In genomic region chr3:20661883-20662282, GRCm38 (mm10) we compare ENCODE assay signal across 9 mouse cellular contexts.
DNase-seq lines count a peak whose midpoint lies in the region; ATAC-seq and TF ChIP-seq lines count a peak whose summit lies in the region.
"Had no signal": no experiment of that assay in that cellular context is flagged by ENCODE, and none has a peak within 500 bp of the region (broad histone marks: within the 10 kb centered on the region; RNA-seq: fewer than 3 reads in every experiment).

No protein-coding gene starts in this region.

- peak; percentile 46; the same call in 1 of the 2 replicates for ATAC-seq in midbrain, embryonic 11.5 days (ENCODE audit: low FRiP score)
- peak; percentile 85 for ATAC-seq in hindbrain, embryonic 16.5 days
- ATAC-seq: Patski had no signal

- H3K4me2 ChIP-seq in midbrain, embryonic 11.5 days: no peak overlapping the region
- H3K4me2 ChIP-seq in hindbrain, embryonic 16.5 days (ENCODE audit: low read length): no peak overlapping the region

- H3K4me3 ChIP-seq in midbrain, embryonic 11.5 days (ENCODE audit: low read depth, low read length): no peak overlapping the region
- H3K4me3 ChIP-seq in midbrain, embryonic 10.5 days: no peak overlapping the region
- no peak overlapping the region for H3K4me3 ChIP-seq in gastrocnemius, adult 2 months
- no peak overlapping the region for H3K4me3 ChIP-seq in hindbrain, embryonic 16.5 days (ENCODE audit: low read length)

- H3K4me1 ChIP-seq in midbrain, embryonic 11.5 days (ENCODE audit: control insufficient read depth, insufficient read depth, low read length): no peaks in the 10 kb centered on the region
- 0 out of 2 replicates have a peak, but pooled peaks cover 4% of the 10 kb centered on the region for H3K4me1 ChIP-seq in midbrain, embryonic 10.5 days
- H3K4me1 ChIP-seq in hindbrain, embryonic 16.5 days (ENCODE audit: control insufficient read depth, insufficient read depth, low read depth, low read length): no peaks in the 10 kb centered on the region

- H3K27ac ChIP-seq in midbrain, embryonic 11.5 days (ENCODE audit: low read depth, low read length): no peak overlapping the region
- no peak overlapping the region for H3K27ac ChIP-seq in midbrain, embryonic 10.5 days (replicated peaks)
- peak overlapping the region; percentile 55 for H3K27ac ChIP-seq in gastrocnemius, adult 2 months
- no peak overlapping the region for H3K27ac ChIP-seq in hindbrain, embryonic 16.5 days (ENCODE audit: low read depth, low read length)

- no peak for TF ChIP-seq CTCF in gastrocnemius, adult 2 months (IDR thresholded peaks at IDR 0.05)

- H3K27me3 ChIP-seq in midbrain, embryonic 11.5 days (ENCODE audit: control insufficient read depth, insufficient read depth, low read length): no peaks in the 10 kb centered on the region
- no peaks in the 10 kb centered on the region for H3K27me3 ChIP-seq in midbrain, embryonic 10.5 days (ENCODE audit: low read depth, poor library complexity, severe bottlenecking)
- H3K27me3 ChIP-seq in hindbrain, embryonic 16.5 days (replicated peaks; ENCODE audit: control insufficient read depth, insufficient read depth, low read length): no peaks in the 10 kb centered on the region
- H3K27me3 ChIP-seq: Patski had no signal

- no peaks in the 10 kb centered on the region for H3K9me3 ChIP-seq in midbrain, embryonic 11.5 days (ENCODE audit: control insufficient read depth, low read length)
- H3K9me3 ChIP-seq in midbrain, embryonic 10.5 days (replicated peaks): no peaks in the 10 kb centered on the region
- no peaks in the 10 kb centered on the region for H3K9me3 ChIP-seq in hindbrain, embryonic 16.5 days (ENCODE audit: control insufficient read depth, low read length)

- H3K36me3 ChIP-seq in midbrain, embryonic 11.5 days (ENCODE audit: control insufficient read depth, insufficient read depth, low read length): no peaks in the 10 kb centered on the region
- no peaks in the 10 kb centered on the region for H3K36me3 ChIP-seq in midbrain, embryonic 10.5 days
- no peaks in the 10 kb centered on the region for H3K36me3 ChIP-seq in hindbrain, embryonic 16.5 days (ENCODE audit: control insufficient read depth, insufficient read depth, low read length)

- DNase-seq in midbrain, embryonic 11.5 days (ENCODE audit: low spot score, missing footprints): no peak
- no peak for DNase-seq in midbrain, embryonic 10.5 days (ENCODE audit: low spot score)
- DNase-seq in gastrocnemius, adult 2 months: peak; percentile 63
- DNase-seq in right cerebral cortex, postnatal 25 days: peak; percentile 10
- no peak for DNase-seq in kidney, postnatal 4 days
- no peak for DNase-seq in urinary bladder, adult 2 months (ENCODE audit: low spot score)
- DNase-seq in lung, adult 18-20 months: no peak

- 80% methylated on average over 1 of the region's 1 CpGs for WGBS in midbrain, embryonic 11.5 days
- 86% methylated on average over 1 of the region's 1 CpGs for WGBS in midbrain, embryonic 10.5 days
- WGBS in hindbrain, embryonic 16.5 days: 35% methylated on average over 1 of the region's 1 CpGs

- H3K9ac ChIP-seq in midbrain, embryonic 11.5 days (ENCODE audit: low read length): no peak overlapping the region
- H3K9ac ChIP-seq in hindbrain, embryonic 16.5 days (ENCODE audit: low read depth, low read length): no peak overlapping the region

- intact Hi-C loops in gastrocnemius, adult 2 months (cut with DNase I): loop anchor here (10.0 kb wide), 2 partner anchors 133 to 767 kb away; no protein-coding TSS in a partner anchor

Comparison
In these comparisons a context has a peak if more than half of its experiments do, and no peak if none do; other contexts are left out.
1. DNase-seq: peak in gastrocnemius, adult 2 months (single experiment) and right cerebral cortex, postnatal 25 days (single experiment); none in midbrain, embryonic 11.5 days (single experiment), midbrain, embryonic 10.5 days (single experiment), kidney, postnatal 4 days (0 of 2), urinary bladder, adult 2 months (single experiment) and lung, adult 18-20 months (0 of 2).